Mouse (Mus musculus) liver, embryonic 15.5 days (tissue): ENCODE data around the gene Slc38a10. TPM values are rescaled to one million over a fixed set of nuclear protein-coding genes. Genes with fewer than 3 reads are reported as not detected.

Source experiments
- ATAC-seq: fragments of 200-750 bp; cut with Nextera tagmentation; 2 replicates; pipeline ENCODE4 v1.8.0; 2017; ENCODE audit warnings: moderate number of reproducible peaks, mild to moderate bottlenecking, moderate library complexity; ENCODE audit not compliant: insufficient read depth
- H3K27ac ChIP-seq: fragments of 300-500 bp; sonication (generic); replicated peaks from 2 replicates; pipeline ENCODE4 v1.5.1; 2015; ENCODE audit warnings: mild to moderate bottlenecking, inconsistent platforms
- H3K27me3 ChIP-seq: fragments of 300-500 bp; sonication (generic); 2 replicates; pipeline ENCODE4 v1.6.1; 2015; ENCODE audit warnings: mild to moderate bottlenecking, inconsistent platforms
- H3K36me3 ChIP-seq: fragments of 300-500 bp; sonication (generic); replicated peaks from 2 replicates; pipeline ENCODE4 v1.6.1; 2015; ENCODE audit warnings: moderate library complexity, mild to moderate bottlenecking, inconsistent platforms
- H3K4me1 ChIP-seq: fragments of 300-500 bp; sonication (generic); replicated peaks from 2 replicates; pipeline ENCODE4 v1.6.1; 2015; ENCODE audit warnings: inconsistent platforms
- H3K4me2 ChIP-seq: fragments of 300-500 bp; sonication (generic); 2 replicates; pipeline ENCODE4 v1.6.1; 2015; ENCODE audit warnings: moderate library complexity, mild to moderate bottlenecking, inconsistent platforms
- H3K4me3 ChIP-seq: fragments of 300-500 bp; sonication (generic); replicated peaks from 2 replicates; pipeline ENCODE4 v1.5.1; 2015; ENCODE audit warnings: mild to moderate bottlenecking, inconsistent platforms
- H3K9ac ChIP-seq: fragments of 300-500 bp; sonication (generic); 2 replicates; pipeline ENCODE4 v1.6.1; 2015; ENCODE audit warnings: moderate library complexity, mild to moderate bottlenecking, inconsistent platforms
- H3K9me3 ChIP-seq: fragments of 300-500 bp; sonication (generic); replicated peaks from 2 replicates; pipeline ENCODE4 v1.6.1; 2016; ENCODE audit warnings: inconsistent platforms
- WGBS: fragments of 180-500 bp; shearing (Covaris S2); methylation state at CpG from one replicate; pipeline ENCODE4 v1.1.7; 2015; ENCODE audit warnings: mixed read lengths; ENCODE audit not compliant: insufficient replicate concordance; 5-methylcytosine and 5-hydroxymethylcytosine counted together
- polyA plus RNA-seq: library from polyadenylated mRNA; unstranded; fragments of >200 nt; fragmentation: Nextera tagmentation; extraction: Ambion mirVana; gene quantifications from 2 replicates; pipeline ENCODE4 v1.2.1, GENCODE M21; 2015

Gene Slc38a10
- polyA plus RNA-seq, 1 experiment from 2014 or later: 34.0 TPM

- Histone ChIP-seq H3K9ac (no peak overlapping the region), H3K4me1 (peaks cover 17% of the 10 kb centered on the region; the same call in 1 of the 2 replicates), H3K27me3 (0 out of 2 replicates have a peak, but pooled peaks cover 6% of the 10 kb centered on the region), H3K36me3 (no peaks in the 10 kb centered on the region), H3K4me3 (no peak overlapping the region), H3K4me2 (no peak overlapping the region), H3K27ac (no peak overlapping the region), H3K9me3 (no peaks in the 10 kb centered on the region)
- no peak for ATAC-seq
- WGBS: 75% methylated on average over 14 of the region's 14 CpGs
These were observed 22.1 kb upstream of the Slc38a10 start for GRCm38 (mm10) chr11:120173213-120173612.

GRCm38 (mm10) chr11:120171168-120171567, 20.0 kb upstream of the Slc38a10 start:
- Histone ChIP-seq H3K9me3 (no peaks in the 10 kb centered on the region), H3K4me3 (no peak overlapping the region), H3K27me3 (0 out of 2 replicates have a peak, but pooled peaks cover 6% of the 10 kb centered on the region), H3K4me2 (no peak overlapping the region), H3K36me3 (no peaks in the 10 kb centered on the region), H3K4me1 (peaks cover 17% of the 10 kb centered on the region; the same call in 1 of the 2 replicates), H3K9ac (no peak overlapping the region), H3K27ac (no peak overlapping the region)
- ATAC-seq: peak; percentile 45; the same call in 1 of the 2 replicates
- 48% methylated on average over 8 of the region's 8 CpGs for WGBS

GRCm38 (mm10) chr11:120169208-120169992, 18.3 kb upstream of the Slc38a10 start:
- peaks cover 17% of the 10 kb centered on the region; the same call in 1 of the 2 replicates for H3K4me1 ChIP-seq
- H3K27me3 ChIP-seq: 0 out of 2 replicates have a peak, but pooled peaks cover 6% of the 10 kb centered on the region
- H3K9me3 ChIP-seq: no peaks in the 10 kb centered on the region
- 29% methylated on average over 21 of the region's 21 CpGs for WGBS
- 0 out of 2 replicates have a peak overlapping the region, but pooled peaks have one; percentile 20 for H3K4me3 ChIP-seq
- peak overlapping the region; percentile 38 for H3K4me2 ChIP-seq
- H3K36me3 ChIP-seq: no peaks in the 10 kb centered on the region
- no peak for ATAC-seq
- no peak overlapping the region for H3K9ac ChIP-seq
- no peak overlapping the region for H3K27ac ChIP-seq

GRCm38 (mm10) chr11:120168516-120168915, 17.4 kb upstream of the Slc38a10 start:
- Histone ChIP-seq H3K4me2 (no peak overlapping the region), H3K36me3 (no peaks in the 10 kb centered on the region), H3K4me3 (no peak overlapping the region), H3K27me3 (0 out of 2 replicates have a peak, but pooled peaks cover 4% of the 10 kb centered on the region), H3K9me3 (no peaks in the 10 kb centered on the region), H3K4me1 (peaks cover 17% of the 10 kb centered on the region; the same call in 1 of the 2 replicates), H3K9ac (no peak overlapping the region), H3K27ac (no peak overlapping the region)
- ATAC-seq: no peak
- WGBS: 72% methylated on average over 8 of the region's 8 CpGs

- Histone ChIP-seq H3K27ac (no peak overlapping the region), H3K4me3 (no peak overlapping the region), H3K27me3 (no peaks in the 10 kb centered on the region), H3K4me1 (peaks cover 17% of the 10 kb centered on the region; the same call in 1 of the 2 replicates), H3K9me3 (no peaks in the 10 kb centered on the region), H3K4me2 (no peak overlapping the region), H3K9ac (no peak overlapping the region), H3K36me3 (no peaks in the 10 kb centered on the region)
- WGBS: 73% methylated on average over 12 of the region's 12 CpGs
- no peak for ATAC-seq
These were observed 16.8 kb upstream of the Slc38a10 start for GRCm38 (mm10) chr11:120167921-120168356.

- Histone ChIP-seq H3K36me3 (no peaks in the 10 kb centered on the region), H3K4me3 (no peak overlapping the region), H3K4me1 (peaks cover 17% of the 10 kb centered on the region; the same call in 1 of the 2 replicates), H3K9me3 (no peaks in the 10 kb centered on the region), H3K27ac (no peak overlapping the region), H3K27me3 (no peaks in the 10 kb centered on the region), H3K9ac (no peak overlapping the region), H3K4me2 (no peak overlapping the region)
- WGBS: 54% methylated on average over 5 of the region's 5 CpGs
- ATAC-seq: no peak
These were observed 15.9 kb upstream of the Slc38a10 start for GRCm38 (mm10) chr11:120167059-120167458.

GRCm38 (mm10) chr11:120164471-120165261, 13.5 kb upstream of the Slc38a10 start:
- no peaks in the 10 kb centered on the region for H3K36me3 ChIP-seq
- WGBS: 50% methylated on average over 17 of the region's 17 CpGs
- H3K9ac ChIP-seq: no peak overlapping the region
- H3K27me3 ChIP-seq: no peaks in the 10 kb centered on the region
- H3K9me3 ChIP-seq: no peaks in the 10 kb centered on the region
- no peak for ATAC-seq
- no peak overlapping the region for H3K27ac ChIP-seq
- H3K4me2 ChIP-seq: no peak overlapping the region
- no peak overlapping the region for H3K4me3 ChIP-seq
- peaks cover 8% of the 10 kb centered on the region for H3K4me1 ChIP-seq

GRCm38 (mm10) chr11:120164028-120164427, 12.9 kb upstream of the Slc38a10 start:
- no peak overlapping the region for H3K9ac ChIP-seq
- H3K27ac ChIP-seq: no peak overlapping the region
- H3K4me3 ChIP-seq: no peak overlapping the region
- H3K4me1 ChIP-seq: peaks cover 9% of the 10 kb centered on the region
- no peaks in the 10 kb centered on the region for H3K27me3 ChIP-seq
- WGBS: 59% methylated on average over 5 of the region's 5 CpGs
- ATAC-seq: no peak
- H3K9me3 ChIP-seq: no peaks in the 10 kb centered on the region
- no peak overlapping the region for H3K4me2 ChIP-seq
- no peaks in the 10 kb centered on the region for H3K36me3 ChIP-seq

- no peak for ATAC-seq
- H3K27me3 ChIP-seq: no peaks in the 10 kb centered on the region
- no peak overlapping the region for H3K4me3 ChIP-seq
- 65% methylated on average over 3 of the region's 3 CpGs for WGBS
- no peak overlapping the region for H3K4me2 ChIP-seq
- H3K9me3 ChIP-seq: no peaks in the 10 kb centered on the region
- H3K4me1 ChIP-seq: peaks cover 16% of the 10 kb centered on the region
- no peak overlapping the region for H3K27ac ChIP-seq
- no peak overlapping the region for H3K9ac ChIP-seq
- H3K36me3 ChIP-seq: no peaks in the 10 kb centered on the region
These were observed 12.1 kb upstream of the Slc38a10 start for GRCm38 (mm10) chr11:120163207-120163606.

- Histone ChIP-seq H3K27me3 (no peaks in the 10 kb centered on the region), H3K4me2 (no peak overlapping the region), H3K9ac (no peak overlapping the region), H3K4me3 (no peak overlapping the region), H3K36me3 (no peaks in the 10 kb centered on the region), H3K4me1 (peaks cover 20% of the 10 kb centered on the region), H3K27ac (no peak overlapping the region), H3K9me3 (no peaks in the 10 kb centered on the region)
- 69% methylated on average over 4 of the region's 4 CpGs for whole genome bisulfite sequencing
- ATAC-seq: no peak
These were observed 10.1 kb upstream of the Slc38a10 start for GRCm38 (mm10) chr11:120161245-120161644.

GRCm38 (mm10) chr11:120160478-120160877, 9.3 kb upstream of the Slc38a10 start:
- H3K9ac ChIP-seq: no peak overlapping the region
- no peaks in the 10 kb centered on the region for H3K27me3 ChIP-seq
- WGBS: 64% methylated on average over 4 of the region's 4 CpGs
- H3K4me1 ChIP-seq: peaks cover 20% of the 10 kb centered on the region
- H3K4me2 ChIP-seq: no peak overlapping the region
- no peaks in the 10 kb centered on the region for H3K36me3 ChIP-seq
- ATAC-seq: no peak
- no peak overlapping the region for H3K27ac ChIP-seq
- H3K4me3 ChIP-seq: no peak overlapping the region
- H3K9me3 ChIP-seq: no peaks in the 10 kb centered on the region
